Mouse (Mus musculus): ENCODE results near the gene Serpina6.
"Not testable (repeated sequence)": the region's sequence is repeated elsewhere in the genome, so short reads cannot be mapped to it uniquely, and the experiment has no call there.

The Serpina6 gene

GRCm38 (mm10) chr12:103656848-103657626 lies at the start of gene Serpina6:
Gene Serpina6, minus strand, starts transcription at chr12:103657212.
- no peak for DNase-seq (ENCODE audit: low read depth, low spot score)

DNA sequence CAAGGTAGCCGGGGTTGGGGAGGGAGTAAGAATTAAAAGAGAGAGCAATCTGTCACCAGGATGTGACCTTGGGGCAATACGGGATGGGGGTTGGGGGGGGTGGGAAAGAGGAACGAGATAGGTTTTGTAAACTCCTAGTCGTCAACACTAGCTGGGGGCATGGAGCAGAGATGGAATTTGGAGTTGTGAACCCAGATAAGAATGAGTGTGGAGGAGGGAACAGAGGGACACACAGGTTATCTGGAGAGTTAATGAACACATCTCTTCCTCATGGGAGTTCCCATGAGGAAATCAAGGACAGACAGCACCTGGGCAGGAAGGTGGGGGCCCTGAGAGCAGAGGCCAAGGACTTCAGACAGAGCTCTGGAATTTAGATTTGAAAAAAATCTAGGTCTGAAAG lies 49.1 kb upstream of the Serpina6 start:
- DNase-seq (ENCODE audit: low read depth, low spot score) = no peak

DNA sequence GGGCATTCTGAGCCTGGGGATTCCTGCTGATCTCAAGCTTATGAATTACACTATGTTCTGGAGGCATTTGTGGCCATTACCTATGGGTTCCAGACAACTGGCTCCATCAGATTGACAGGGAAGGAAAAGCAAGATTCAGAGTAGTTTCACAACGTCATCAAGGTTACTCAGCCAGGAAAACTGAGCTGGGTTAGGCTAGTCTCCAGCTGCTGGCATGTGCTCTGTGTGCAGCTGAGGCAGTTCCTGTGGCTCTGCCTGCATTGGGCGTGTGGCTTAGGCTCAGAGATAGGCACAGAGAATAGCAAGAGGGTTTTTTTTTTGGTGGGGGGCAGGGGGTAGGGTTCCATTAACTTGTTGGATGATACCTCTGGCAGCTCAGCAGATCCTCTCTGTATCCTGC lies 48.5 kb upstream of the Serpina6 start:
- no peak for DNase-seq (ENCODE audit: low read depth, low spot score)

DNA sequence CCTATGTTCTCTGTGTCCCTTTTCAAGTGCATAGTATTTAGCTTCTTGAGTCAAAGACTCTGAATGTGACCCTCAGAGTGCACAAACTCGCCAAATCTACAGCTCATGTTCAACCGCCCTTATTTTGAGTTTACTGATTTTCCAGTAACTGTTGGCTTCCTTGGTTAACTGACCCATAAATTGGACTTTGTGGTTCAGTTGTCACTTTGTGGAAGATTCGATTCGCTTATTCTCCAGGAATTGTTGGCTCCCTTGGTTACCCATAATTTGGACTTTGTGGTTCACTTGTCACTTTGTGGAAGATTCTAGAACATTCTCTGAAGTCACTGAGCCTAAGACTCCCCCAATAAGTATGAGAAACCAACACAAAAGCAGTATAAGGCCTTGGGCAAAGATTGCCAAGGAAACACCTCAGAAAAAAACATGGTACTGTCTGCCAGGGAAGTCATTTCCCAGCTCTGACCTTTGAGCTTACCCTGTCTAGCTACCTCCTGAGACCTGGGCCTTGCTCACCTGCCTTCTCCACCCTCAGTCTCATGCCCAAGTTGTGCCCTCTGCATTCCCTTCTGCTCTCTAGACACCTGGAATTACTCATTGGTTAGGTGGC lies 43.2 kb upstream of the Serpina6 start:
- DNase-seq (ENCODE audit: low read depth, low spot score) = no peak

GRCm38 (mm10) chr12:103695429-103695828 lies 38.4 kb upstream of the Serpina6 start, which contains the start of gene Serpina1f:
Gene Serpina1f, minus strand, starts transcription at chr12:103695529.
- no peak for DNase-seq (ENCODE audit: low read depth, low spot score)

DNA sequence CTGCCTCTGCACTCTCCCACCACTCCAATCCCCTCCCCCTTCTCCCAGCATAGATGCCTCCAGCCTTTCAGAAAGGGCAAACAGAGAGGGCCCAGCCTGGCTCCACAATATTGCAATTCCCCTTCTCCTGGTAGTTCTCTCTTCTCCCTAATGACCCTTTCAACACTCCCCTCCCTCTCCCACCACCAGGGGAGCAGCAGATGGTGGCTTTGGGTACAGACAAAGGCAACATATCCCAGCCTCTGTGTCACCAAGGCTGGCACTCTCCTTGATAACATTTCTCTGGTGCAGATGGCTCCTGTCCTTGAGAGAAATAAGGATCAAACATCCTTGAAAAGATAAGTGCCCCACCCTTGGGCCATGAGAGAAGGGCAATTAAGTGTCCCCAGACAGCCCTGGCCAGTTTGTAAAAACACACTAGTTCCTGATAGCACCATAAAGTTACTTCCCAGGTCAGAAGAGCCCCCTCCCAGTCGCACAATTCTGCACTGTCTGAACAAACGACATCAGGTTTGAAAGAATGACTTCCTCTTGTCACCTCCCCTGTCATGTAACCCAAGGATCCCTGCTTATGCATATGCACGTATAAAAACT lies 31.3 kb upstream of the Serpina6 start:
- no peak for DNase-seq (ENCODE audit: low read depth, low spot score)

DNA sequence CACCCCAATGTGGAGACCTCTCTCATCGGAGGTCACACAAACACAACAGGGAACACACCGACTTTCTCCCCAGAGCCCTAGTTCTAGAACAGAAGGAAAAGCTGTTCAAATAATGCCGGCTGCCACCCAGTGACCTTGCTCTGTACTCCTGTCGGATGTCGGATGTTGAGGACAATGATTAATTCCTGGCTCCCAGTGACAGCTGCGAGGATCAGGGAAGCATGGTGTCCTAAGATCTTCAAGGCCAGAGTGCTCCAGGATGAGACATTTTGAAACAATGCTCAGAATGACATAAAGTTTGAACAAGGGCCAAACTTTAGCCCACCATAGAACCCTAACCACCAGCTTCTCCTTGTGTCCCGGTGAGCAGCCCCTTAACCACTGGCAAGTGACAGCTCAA lies 30.0 kb upstream of the Serpina6 start:
- DNase-seq (ENCODE audit: low read depth, low spot score) = no peak

DNA sequence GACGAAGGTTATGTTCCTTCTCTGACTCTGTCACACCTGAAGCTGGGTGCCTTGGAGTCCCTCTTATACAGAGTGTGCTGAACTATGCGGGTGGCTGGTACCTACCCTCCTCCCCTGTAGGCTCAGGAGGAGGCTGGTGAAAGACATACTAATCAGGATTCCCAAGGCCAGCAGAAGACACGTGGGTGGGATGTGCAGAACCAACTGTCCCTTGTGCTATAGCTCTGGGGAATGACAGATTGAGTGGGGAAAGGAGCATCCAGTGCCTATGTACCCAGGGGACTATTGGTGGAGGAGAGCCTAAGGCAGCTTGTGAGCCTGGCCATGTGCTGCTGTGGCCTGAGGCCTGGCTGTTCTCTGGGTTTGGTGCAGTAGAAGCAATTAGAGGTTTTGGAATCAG lies 29.0 kb upstream of the Serpina6 start:
- no peak for DNase-seq (ENCODE audit: low read depth, low spot score)

- DNase-seq (ENCODE audit: low read depth, low spot score) = no peak
Observed at GRCm38 (mm10) chr12:103685386-103685785, 28.4 kb upstream of the Serpina6 start.

- DNase-seq (ENCODE audit: low read depth, low spot score) = no peak
Observed at GRCm38 (mm10) chr12:103683775-103684174, 26.8 kb upstream of the Serpina6 start.

DNA sequence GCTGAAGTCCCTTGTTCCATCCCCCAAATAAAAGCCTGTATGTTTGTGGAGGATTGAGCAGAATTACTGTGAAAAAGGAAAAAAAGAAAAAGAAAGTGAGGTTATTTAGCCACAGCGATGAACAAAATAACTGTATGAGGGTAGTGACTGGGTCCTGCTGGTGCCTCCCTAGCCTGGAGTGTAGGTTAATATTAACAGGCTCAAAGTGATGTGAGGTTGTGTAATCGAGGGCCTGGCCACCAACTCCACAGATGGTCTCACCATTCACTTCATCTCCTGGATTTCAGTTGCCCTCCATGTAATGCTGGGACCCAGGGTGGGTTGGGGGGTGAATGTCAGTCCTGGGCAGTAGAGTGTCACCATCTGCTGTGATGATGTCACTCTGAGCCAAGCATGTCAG lies 24.7 kb upstream of the Serpina6 start:
- no peak for DNase-seq (ENCODE audit: low read depth, low spot score)

DNA sequence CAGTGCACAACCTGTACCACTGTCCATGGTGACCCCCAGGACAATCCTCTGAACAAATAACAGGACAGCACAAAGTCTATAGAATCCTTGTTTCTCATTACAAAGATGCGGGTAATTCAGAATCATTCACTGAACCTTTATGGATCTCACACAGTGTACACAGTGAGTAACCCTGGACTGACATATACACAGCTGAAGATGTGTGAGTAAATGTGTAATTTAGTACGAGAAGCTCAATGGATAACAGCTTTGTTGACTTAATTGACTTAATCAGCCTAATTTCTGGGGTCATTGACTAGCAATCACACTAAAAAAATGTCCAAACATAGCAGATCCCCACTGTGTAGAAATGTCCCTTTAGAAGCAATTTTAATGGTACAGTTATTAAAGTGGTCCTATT lies 24.2 kb upstream of the Serpina6 start:
- DNase-seq (ENCODE audit: low read depth, low spot score) = no peak

DNA sequence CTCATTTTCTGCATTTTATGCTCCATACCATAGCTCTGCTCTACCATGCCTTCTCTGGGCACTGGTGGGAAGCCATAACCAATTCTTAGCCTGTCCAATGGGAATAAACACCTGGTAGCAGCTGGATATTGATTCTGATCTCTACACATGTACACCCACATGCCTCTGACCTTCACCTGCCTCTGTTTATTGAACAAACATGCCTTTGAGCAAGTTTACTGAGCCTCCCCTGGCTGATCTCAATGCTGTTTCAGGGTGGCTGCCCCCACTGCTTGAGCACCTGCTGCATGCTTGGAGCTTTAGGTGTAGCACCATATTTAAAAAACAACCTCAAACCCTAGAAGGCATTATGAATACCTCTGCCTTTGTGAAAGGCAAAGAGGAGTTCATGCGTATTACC lies 22.8 kb upstream of the Serpina6 start:
- not testable (repeated sequence) for DNase-seq (ENCODE audit: low read depth, low spot score)

GRCm38 (mm10) chr12:103676039-103676438 lies 19.0 kb upstream of the Serpina6 start, which contains the start of gene Serpina16:
Gene Serpina16, minus strand, starts transcription at chr12:103676139.
- DNase-seq (ENCODE audit: low read depth, low spot score) = no peak

- no peak for DNase-seq (ENCODE audit: low read depth, low spot score)
Observed at GRCm38 (mm10) chr12:103673179-103673578, 16.2 kb upstream of the Serpina6 start.

DNA sequence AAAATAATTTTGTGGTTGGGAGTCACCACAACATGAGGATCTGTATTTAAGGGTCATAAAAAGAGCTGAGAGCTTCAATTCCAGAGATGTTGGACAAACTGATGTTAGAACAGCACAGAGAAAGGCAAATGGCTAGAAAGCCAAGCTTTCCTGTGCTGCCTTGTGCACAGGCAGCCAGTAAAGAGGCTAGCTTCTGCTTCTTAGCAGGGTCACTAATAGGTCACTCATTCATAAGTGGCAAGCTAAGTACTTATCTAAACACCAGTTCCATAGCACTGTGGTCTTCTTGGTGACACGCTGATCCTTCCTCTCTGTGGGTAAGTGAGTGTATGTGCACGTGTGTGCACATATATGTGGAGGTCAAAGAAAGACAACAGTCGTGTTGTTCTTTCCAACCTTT lies 14.5 kb upstream of the Serpina6 start:
- no peak for DNase-seq (ENCODE audit: low read depth, low spot score)

- DNase-seq (ENCODE audit: low read depth, low spot score) = no peak
Observed at GRCm38 (mm10) chr12:103670964-103671363, 14.0 kb upstream of the Serpina6 start.

- DNase-seq (ENCODE audit: low read depth, low spot score) = no peak
Observed at GRCm38 (mm10) chr12:103670344-103670743, 13.3 kb upstream of the Serpina6 start.

DNA sequence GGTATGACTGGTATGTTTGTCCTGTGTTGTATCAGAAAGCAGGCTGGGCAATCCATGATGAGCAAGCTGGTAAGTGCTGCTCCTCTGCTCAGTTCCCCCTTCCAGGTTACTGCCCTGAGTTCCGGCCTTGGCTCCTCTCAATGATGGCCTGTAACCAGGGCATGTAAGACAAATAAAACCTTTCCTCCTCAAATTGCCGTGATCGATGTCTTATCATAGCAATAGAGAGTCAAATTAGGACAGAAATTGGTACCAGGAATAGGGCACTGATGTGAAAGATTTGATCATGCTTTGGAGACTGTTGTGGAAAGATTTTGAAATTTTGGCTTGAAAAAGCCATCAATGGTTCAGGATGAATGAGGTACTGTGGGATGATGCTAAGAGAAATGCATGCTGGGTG lies 8.3 kb upstream of the Serpina6 start:
- no peak for DNase-seq (ENCODE audit: low read depth, low spot score)

DNA sequence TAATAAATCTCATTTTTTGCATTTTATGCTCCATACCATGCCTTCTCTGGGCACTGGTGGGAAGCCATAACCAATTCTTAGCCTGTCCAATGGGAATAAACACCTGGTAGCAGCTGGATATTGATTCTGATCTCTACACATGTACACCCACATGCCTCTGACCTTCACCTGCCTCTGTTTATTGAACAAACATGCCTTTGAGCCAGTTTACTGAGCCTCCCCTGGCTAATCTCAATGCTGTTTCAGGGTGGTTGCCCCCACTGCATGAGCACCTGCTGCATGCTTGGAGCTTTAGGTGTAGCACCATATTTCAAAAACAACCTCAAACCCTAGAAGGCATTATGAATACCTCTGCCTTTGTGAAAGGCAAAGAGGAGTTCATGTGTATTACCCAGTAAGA lies 5.0 kb upstream of the Serpina6 start:
- DNase-seq (ENCODE audit: low read depth, low spot score) = not testable (repeated sequence)

- no peak for DNase-seq (ENCODE audit: low read depth, low spot score)
Observed at GRCm38 (mm10) chr12:103660076-103660475, 3.1 kb upstream of the Serpina6 start.

GRCm38 (mm10) chr12:103659171-103659570 lies 2.2 kb upstream of the Serpina6 start:
- DNase-seq (ENCODE audit: low read depth, low spot score) = no peak

DNA sequence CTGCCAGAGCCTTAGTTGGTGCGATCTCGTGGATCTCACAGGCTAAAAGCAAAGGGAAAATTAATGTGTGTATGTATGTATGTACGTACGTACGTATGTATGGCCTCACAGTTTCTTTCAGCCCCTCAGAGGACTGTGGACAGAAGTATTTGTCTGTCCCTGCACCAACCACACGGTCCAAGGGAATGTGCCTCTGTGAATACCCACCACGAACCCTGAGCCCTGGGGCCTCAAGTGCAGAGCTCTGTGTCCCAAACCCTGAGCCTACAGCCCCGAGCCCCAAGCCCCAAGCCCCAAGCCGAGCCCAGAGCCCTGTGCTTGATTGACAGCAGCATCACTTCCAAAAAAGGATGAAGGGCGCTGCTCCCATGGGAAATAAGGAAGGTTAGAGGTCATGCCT lies 979 bp upstream of the Serpina6 start:
- no peak for DNase-seq (ENCODE audit: low read depth, low spot score)

All from forelimb bud, embryonic 11.5 days (tissue).